Mouse (Mus musculus) hindbrain, embryonic 12.5 days (tissue): ENCODE results near the gene Gaa. TPM values are rescaled to one million over a fixed set of nuclear protein-coding genes. Genes with fewer than 3 reads are reported as not detected.
A peak's percentile ranks its signal among the peaks of the same experiment; 100 is the strongest.
"Not testable (repeated sequence)": the region's sequence is repeated elsewhere in the genome, so short reads cannot be mapped to it uniquely, and the experiment has no call there.

Experiments used
- ATAC-seq: fragments of 200-750 bp; cut with Nextera tagmentation; 2 replicates; pipeline ENCODE4 v1.8.0; 2017; ENCODE audit warnings: moderate TSS enrichment; ENCODE audit not compliant: low FRiP score
- H3K27ac ChIP-seq: fragments of 300-500 bp; sonication (generic); 2 replicates; pipeline ENCODE4 v1.5.1; 2016; ENCODE audit warnings: mild to moderate bottlenecking
- H3K27me3 ChIP-seq: fragments of 300-500 bp; sonication (generic); 2 replicates; pipeline ENCODE4 v1.6.1; 2016; ENCODE audit warnings: mild to moderate bottlenecking
- H3K36me3 ChIP-seq: fragments of 300-500 bp; sonication (generic); 2 replicates; pipeline ENCODE4 v1.6.1; 2016; ENCODE audit warnings: mild to moderate bottlenecking
- H3K4me1 ChIP-seq: fragments of 300-500 bp; sonication (generic); 2 replicates; pipeline ENCODE4 v1.6.1; 2016
- H3K4me2 ChIP-seq: fragments of 300-500 bp; sonication (generic); replicated peaks from 2 replicates; pipeline ENCODE4 v1.6.1; 2016; ENCODE audit warnings: mild to moderate bottlenecking
- H3K4me3 ChIP-seq: fragments of 300-500 bp; sonication (generic); 2 replicates; pipeline ENCODE4 v1.5.1; 2016; ENCODE audit warnings: mild to moderate bottlenecking
- H3K9ac ChIP-seq: fragments of 300-500 bp; sonication (generic); 2 replicates; pipeline ENCODE4 v1.6.1; 2016; ENCODE audit warnings: mild to moderate bottlenecking, moderate library complexity
- H3K9me3 ChIP-seq: fragments of 300-500 bp; sonication (generic); replicated peaks from 2 replicates; pipeline ENCODE4 v1.6.1; 2016; ENCODE audit warnings: mild to moderate bottlenecking
- WGBS: fragments of 180-500 bp; shearing (Covaris S2); methylation state at CpG from one replicate; pipeline ENCODE4 v1.1.7; 2016; 5-methylcytosine and 5-hydroxymethylcytosine counted together
- polyA plus RNA-seq: library from polyadenylated mRNA; unstranded; fragments of >200 nt; fragmentation: Nextera tagmentation; extraction: Ambion mirVana; gene quantifications from 2 replicates; pipeline ENCODE4 v1.2.1, GENCODE M21; 2016

Gene Gaa
- polyA plus RNA-seq, 1 experiment from 2014 or later: 49.3 TPM

GRCm38 (mm10) chr11:119258572-119259322, 8.9 kb upstream of the Gaa start:
- H3K27ac ChIP-seq: 0 out of 2 replicates have a peak overlapping the region, but pooled peaks have one; percentile 42
- H3K9me3 ChIP-seq: no peaks in the 10 kb centered on the region
- 0 out of 2 replicates have a peak, but pooled peaks have one; percentile 60 for ATAC-seq
- H3K9ac ChIP-seq: peak overlapping the region; percentile 48; the same call in 1 of the 2 replicates
- 71% methylated on average over 23 of the region's 23 CpGs for WGBS
- H3K4me1 ChIP-seq: 0 out of 2 replicates have a peak, but pooled peaks cover 3% of the 10 kb centered on the region
- H3K27me3 ChIP-seq: no peaks in the 10 kb centered on the region
- H3K36me3 ChIP-seq: peaks cover 41% of the 10 kb centered on the region
- peak overlapping the region; percentile 24 for H3K4me3 ChIP-seq
- peak overlapping the region; percentile 41 for H3K4me2 ChIP-seq

- Histone ChIP-seq H3K4me1 (0 out of 2 replicates have a peak, but pooled peaks cover 3% of the 10 kb centered on the region), H3K9ac (no peak overlapping the region), H3K27ac (no peak overlapping the region), H3K36me3 (peaks cover 48% of the 10 kb centered on the region), H3K27me3 (no peaks in the 10 kb centered on the region), H3K9me3 (no peaks in the 10 kb centered on the region), H3K4me3 (no peak overlapping the region), H3K4me2 (no peak overlapping the region)
- no peak for ATAC-seq
- 96% methylated on average over 8 of the region's 8 CpGs for WGBS
These were observed 7.7 kb upstream of the Gaa start for GRCm38 (mm10) chr11:119259977-119260376.

- no peak overlapping the region for H3K27ac ChIP-seq
- peaks cover 35% of the 10 kb centered on the region for H3K36me3 ChIP-seq
- H3K4me2 ChIP-seq: no peak overlapping the region
- no peaks in the 10 kb centered on the region for H3K27me3 ChIP-seq
- no peak overlapping the region for H3K9ac ChIP-seq
- H3K4me1 ChIP-seq: peaks cover 13% of the 10 kb centered on the region
- no peaks in the 10 kb centered on the region for H3K9me3 ChIP-seq
- H3K4me3 ChIP-seq: no peak overlapping the region
- no peak for ATAC-seq
- WGBS: 93% methylated on average over 13 of the region's 13 CpGs
These were observed 3.3 kb upstream of the Gaa start for GRCm38 (mm10) chr11:119264413-119264812.

GRCm38 (mm10) chr11:119265811-119266210, 1.9 kb upstream of the Gaa start:
- no peak overlapping the region for H3K4me3 ChIP-seq
- H3K9me3 ChIP-seq: no peaks in the 10 kb centered on the region
- ATAC-seq: no peak
- H3K27ac ChIP-seq: no peak overlapping the region
- H3K27me3 ChIP-seq: no peaks in the 10 kb centered on the region
- peaks cover 13% of the 10 kb centered on the region for H3K4me1 ChIP-seq
- no peak overlapping the region for H3K4me2 ChIP-seq
- H3K36me3 ChIP-seq: peaks cover 21% of the 10 kb centered on the region
- no peak overlapping the region for H3K9ac ChIP-seq
- 76% methylated on average over 7 of the region's 7 CpGs for WGBS

GRCm38 (mm10) chr11:119267241-119267674, 429 bp upstream of the Gaa start:
- peak overlapping the region; percentile 94; the same call in 1 of the 2 replicates for H3K4me2 ChIP-seq
- H3K27ac ChIP-seq: no peak overlapping the region
- H3K4me1 ChIP-seq: peaks cover 15% of the 10 kb centered on the region
- peak overlapping the region; percentile 63; the same call in 1 of the 2 replicates for H3K4me3 ChIP-seq
- H3K9me3 ChIP-seq: no peaks in the 10 kb centered on the region
- H3K36me3 ChIP-seq: peaks cover 8% of the 10 kb centered on the region
- ATAC-seq: peak; percentile 44
- 44% methylated on average over 6 of the region's 6 CpGs for WGBS
- no peaks in the 10 kb centered on the region for H3K27me3 ChIP-seq
- H3K9ac ChIP-seq: 0 out of 2 replicates have a peak overlapping the region, but pooled peaks have one; percentile 80

GRCm38 (mm10) chr11:119268557-119269195, 989 bp downstream of the Gaa start:
- peak overlapping the region; percentile 63 for H3K4me3 ChIP-seq
- H3K9me3 ChIP-seq: no peaks in the 10 kb centered on the region
- peaks cover 19% of the 10 kb centered on the region for H3K36me3 ChIP-seq
- peak; percentile 24; the same call in 1 of the 2 replicates for ATAC-seq
- H3K4me1 ChIP-seq: peaks cover 15% of the 10 kb centered on the region
- 81% methylated on average over 16 of the region's 16 CpGs for WGBS
- H3K4me2 ChIP-seq: peak overlapping the region; percentile 94
- no peaks in the 10 kb centered on the region for H3K27me3 ChIP-seq
- H3K9ac ChIP-seq: peak overlapping the region; percentile 80
- H3K27ac ChIP-seq: no peak overlapping the region

- H3K4me3 ChIP-seq, H3K4me2 ChIP-seq, H3K9me3 ChIP-seq, H3K9ac ChIP-seq, H3K27ac ChIP-seq, ATAC-seq, H3K27me3 ChIP-seq: not testable (repeated sequence)
- peaks cover 37% of the 10 kb centered on the region for H3K36me3 ChIP-seq
- H3K4me1 ChIP-seq: peaks cover 14% of the 10 kb centered on the region
- WGBS: 59% methylated on average over 3 of the region's 3 CpGs
These were observed 4.8 kb downstream of the Gaa start for GRCm38 (mm10) chr11:119272492-119272891.

GRCm38 (mm10) chr11:119273186-119273930, 5.7 kb downstream of the Gaa start:
- Histone ChIP-seq H3K9me3 (no peaks in the 10 kb centered on the region), H3K27ac (no peak overlapping the region), H3K4me1 (peaks cover 8% of the 10 kb centered on the region), H3K4me2 (no peak overlapping the region), H3K36me3 (peaks cover 41% of the 10 kb centered on the region), H3K9ac (no peak overlapping the region), H3K27me3 (no peaks in the 10 kb centered on the region), H3K4me3 (no peak overlapping the region)
- 84% methylated on average over 8 of the region's 8 CpGs for WGBS
- ATAC-seq: no peak

- no peaks in the 10 kb centered on the region for H3K27me3 ChIP-seq
- peaks cover 61% of the 10 kb centered on the region for H3K36me3 ChIP-seq
- no peak overlapping the region for H3K4me3 ChIP-seq
- no peak overlapping the region for H3K4me2 ChIP-seq
- H3K9me3 ChIP-seq: no peaks in the 10 kb centered on the region
- no peak overlapping the region for H3K9ac ChIP-seq
- no peak for ATAC-seq
- 86% methylated on average over 15 of the region's 15 CpGs for WGBS
- H3K4me1 ChIP-seq: no peaks in the 10 kb centered on the region
- no peak overlapping the region for H3K27ac ChIP-seq
These were observed 13.3 kb downstream of the Gaa start for GRCm38 (mm10) chr11:119281030-119281429.

GRCm38 (mm10) chr11:119285791-119286527, 18.3 kb downstream of the Gaa start:
- H3K27me3 ChIP-seq: no peaks in the 10 kb centered on the region
- no peak overlapping the region for H3K4me3 ChIP-seq
- no peak overlapping the region for H3K9ac ChIP-seq
- ATAC-seq: no peak
- no peak overlapping the region for H3K27ac ChIP-seq
- no peaks in the 10 kb centered on the region for H3K4me1 ChIP-seq
- 76% methylated on average over 9 of the region's 9 CpGs for WGBS
- peaks cover 77% of the 10 kb centered on the region for H3K36me3 ChIP-seq
- no peak overlapping the region for H3K4me2 ChIP-seq
- no peaks in the 10 kb centered on the region for H3K9me3 ChIP-seq

GRCm38 (mm10) chr11:119287207-119287992, 19.7 kb downstream of the Gaa start:
- WGBS: 92% methylated on average over 20 of the region's 20 CpGs
- no peak for ATAC-seq
- H3K4me1 ChIP-seq: no peaks in the 10 kb centered on the region
- no peak overlapping the region for H3K4me2 ChIP-seq
- H3K9me3 ChIP-seq: no peaks in the 10 kb centered on the region
- H3K27me3 ChIP-seq: no peaks in the 10 kb centered on the region
- no peak overlapping the region for H3K27ac ChIP-seq
- peaks cover 80% of the 10 kb centered on the region for H3K36me3 ChIP-seq
- H3K9ac ChIP-seq: no peak overlapping the region
- no peak overlapping the region for H3K4me3 ChIP-seq
